Mouse (Mus musculus): Measurements from ENCODE around the gene Bri3bp. TPM values are rescaled to one million over a fixed set of nuclear protein-coding genes. Genes with fewer than 3 reads are reported as not detected.
A peak's percentile ranks its signal among the peaks of the same experiment; 100 is the strongest.
"Not testable (repeated sequence)": the region's sequence is repeated elsewhere in the genome, so short reads cannot be mapped to it uniquely, and the experiment has no call there.

The Bri3bp gene
- polyA plus RNA-seq, 1 experiment from 2014 or later: 44.1 TPM

- ATAC-seq (replicated peaks; ENCODE audit: low FRiP score) (no peak), DNase-seq (ENCODE audit: low spot score) (no peak)
- Histone ChIP-seq H3K27me3 (ENCODE audit: control insufficient read depth, insufficient read depth, low read length) (no peaks in the 10 kb centered on the region), H3K9me3 (ENCODE audit: control insufficient read depth, low read length) (no peaks in the 10 kb centered on the region), H3K4me2 (ENCODE audit: low read depth, low read length, severe bottlenecking) (no peak overlapping the region), H3K9ac (ENCODE audit: low read length) (no peak overlapping the region), H3K4me3 (ENCODE audit: low read depth, low read length) (no peak overlapping the region), H3K4me1 (replicated peaks; ENCODE audit: control insufficient read depth, insufficient read depth, low read length) (no peaks in the 10 kb centered on the region), H3K27ac (ENCODE audit: low read depth, low read length) (no peak overlapping the region), H3K36me3 (ENCODE audit: control insufficient read depth, insufficient read depth, low read length) (peaks cover 2% of the 10 kb centered on the region; the same call in 1 of the 2 replicates)
- WGBS: 82% methylated on average over 4 of the region's 4 CpGs
These were observed 46.7 kb downstream of the Bri3bp start for GRCm38 (mm10) chr5:125488116-125488455.

GRCm38 (mm10) chr5:125488953-125489352 is 47.6 kb downstream of the Bri3bp start:
- DNase-seq (ENCODE audit: low spot score); H3K4me2 ChIP-seq (ENCODE audit: low read depth, low read length, severe bottlenecking); H3K4me1 ChIP-seq (replicated peaks; ENCODE audit: control insufficient read depth, insufficient read depth, low read length); H3K9ac ChIP-seq (ENCODE audit: low read length); H3K4me3 ChIP-seq (ENCODE audit: low read depth, low read length); ATAC-seq (replicated peaks; ENCODE audit: low FRiP score); H3K27me3 ChIP-seq (ENCODE audit: control insufficient read depth, insufficient read depth, low read length); H3K27ac ChIP-seq (ENCODE audit: low read depth, low read length); H3K9me3 ChIP-seq (ENCODE audit: control insufficient read depth, low read length); H3K36me3 ChIP-seq (ENCODE audit: control insufficient read depth, insufficient read depth, low read length): not testable (repeated sequence)
- 94% methylated on average over 5 of the region's 5 CpGs for WGBS

- DNase-seq (ENCODE audit: low spot score) (no peak), ATAC-seq (replicated peaks; ENCODE audit: low FRiP score) (no peak)
- Histone ChIP-seq H3K27ac (ENCODE audit: low read depth, low read length) (no peak overlapping the region), H3K9me3 (ENCODE audit: control insufficient read depth, low read length) (no peaks in the 10 kb centered on the region), H3K27me3 (ENCODE audit: control insufficient read depth, insufficient read depth, low read length) (no peaks in the 10 kb centered on the region), H3K36me3 (ENCODE audit: control insufficient read depth, insufficient read depth, low read length) (peaks cover 2% of the 10 kb centered on the region; the same call in 1 of the 2 replicates), H3K4me3 (ENCODE audit: low read depth, low read length) (no peak overlapping the region), H3K4me1 (replicated peaks; ENCODE audit: control insufficient read depth, insufficient read depth, low read length) (no peaks in the 10 kb centered on the region), H3K4me2 (ENCODE audit: low read depth, low read length, severe bottlenecking) (no peak overlapping the region), H3K9ac (ENCODE audit: low read length) (no peak overlapping the region)
- 90% methylated on average over 10 of the region's 10 CpGs for WGBS
These were observed 49.7 kb downstream of the Bri3bp start for GRCm38 (mm10) chr5:125491107-125491506.

GRCm38 (mm10) chr5:125492379-125493092 is 51.2 kb downstream of the Bri3bp start:
- no peak overlapping the region for H3K27ac ChIP-seq (ENCODE audit: low read depth, low read length)
- peaks cover 2% of the 10 kb centered on the region; the same call in 1 of the 2 replicates for H3K36me3 ChIP-seq (ENCODE audit: control insufficient read depth, insufficient read depth, low read length)
- no peaks in the 10 kb centered on the region for H3K4me1 ChIP-seq (replicated peaks; ENCODE audit: control insufficient read depth, insufficient read depth, low read length)
- no peaks in the 10 kb centered on the region for H3K9me3 ChIP-seq (ENCODE audit: control insufficient read depth, low read length)
- 63% methylated on average over 17 of the region's 17 CpGs for WGBS
- H3K4me2 ChIP-seq (ENCODE audit: low read depth, low read length, severe bottlenecking): no peak overlapping the region
- no peak overlapping the region for H3K4me3 ChIP-seq (ENCODE audit: low read depth, low read length)
- H3K9ac ChIP-seq (ENCODE audit: low read length): no peak overlapping the region
- ATAC-seq (replicated peaks; ENCODE audit: low FRiP score) (no peak), DNase-seq (ENCODE audit: low spot score) (no peak)
- no peaks in the 10 kb centered on the region for H3K27me3 ChIP-seq (ENCODE audit: control insufficient read depth, insufficient read depth, low read length)

- ATAC-seq (replicated peaks; ENCODE audit: low FRiP score) (no peak), DNase-seq (ENCODE audit: low spot score) (no peak)
- no peak overlapping the region for H3K27ac ChIP-seq (ENCODE audit: low read depth, low read length)
- H3K4me3 ChIP-seq (ENCODE audit: low read depth, low read length): no peak overlapping the region
- no peak overlapping the region for H3K9ac ChIP-seq (ENCODE audit: low read length)
- H3K4me2 ChIP-seq (ENCODE audit: low read depth, low read length, severe bottlenecking): no peak overlapping the region
- no peaks in the 10 kb centered on the region for H3K9me3 ChIP-seq (ENCODE audit: control insufficient read depth, low read length)
- no peaks in the 10 kb centered on the region for H3K4me1 ChIP-seq (replicated peaks; ENCODE audit: control insufficient read depth, insufficient read depth, low read length)
- 60% methylated on average over 5 of the region's 5 CpGs for WGBS
- peaks cover 2% of the 10 kb centered on the region; the same call in 1 of the 2 replicates for H3K36me3 ChIP-seq (ENCODE audit: control insufficient read depth, insufficient read depth, low read length)
- no peaks in the 10 kb centered on the region for H3K27me3 ChIP-seq (ENCODE audit: control insufficient read depth, insufficient read depth, low read length)
These were observed 51.7 kb downstream of the Bri3bp start for GRCm38 (mm10) chr5:125493093-125493423.

GRCm38 (mm10) chr5:125495655-125496054 is 54.3 kb downstream of the Bri3bp start:
- H3K4me2 ChIP-seq (ENCODE audit: low read depth, low read length, severe bottlenecking): no peak overlapping the region
- 93% methylated on average over 10 of the region's 10 CpGs for WGBS
- H3K9ac ChIP-seq (ENCODE audit: low read length): no peak overlapping the region
- peaks cover 2% of the 10 kb centered on the region; the same call in 1 of the 2 replicates for H3K36me3 ChIP-seq (ENCODE audit: control insufficient read depth, insufficient read depth, low read length)
- no peaks in the 10 kb centered on the region for H3K27me3 ChIP-seq (ENCODE audit: control insufficient read depth, insufficient read depth, low read length)
- DNase-seq (ENCODE audit: low spot score): no peak
- H3K9me3 ChIP-seq (ENCODE audit: control insufficient read depth, low read length): no peaks in the 10 kb centered on the region
- no peak for ATAC-seq (replicated peaks; ENCODE audit: low FRiP score)
- H3K4me3 ChIP-seq (ENCODE audit: low read depth, low read length): no peak overlapping the region
- H3K4me1 ChIP-seq (replicated peaks; ENCODE audit: control insufficient read depth, insufficient read depth, low read length): no peaks in the 10 kb centered on the region
- no peak overlapping the region for H3K27ac ChIP-seq (ENCODE audit: low read depth, low read length)

GRCm38 (mm10) chr5:125497821-125498600 is 56.6 kb downstream of the Bri3bp start:
- Histone ChIP-seq H3K27me3 (ENCODE audit: control insufficient read depth, insufficient read depth, low read length) (no peaks in the 10 kb centered on the region), H3K27ac (ENCODE audit: low read depth, low read length) (no peak overlapping the region), H3K36me3 (ENCODE audit: control insufficient read depth, insufficient read depth, low read length) (peaks cover 2% of the 10 kb centered on the region; the same call in 1 of the 2 replicates), H3K9ac (ENCODE audit: low read length) (no peak overlapping the region), H3K4me3 (ENCODE audit: low read depth, low read length) (no peak overlapping the region), H3K4me2 (ENCODE audit: low read depth, low read length, severe bottlenecking) (no peak overlapping the region), H3K9me3 (ENCODE audit: control insufficient read depth, low read length) (no peaks in the 10 kb centered on the region), H3K4me1 (replicated peaks; ENCODE audit: control insufficient read depth, insufficient read depth, low read length) (no peaks in the 10 kb centered on the region)
- DNase-seq (ENCODE audit: low spot score): peak; percentile 81
- 67% methylated on average over 12 of the region's 12 CpGs for WGBS
- ATAC-seq (replicated peaks; ENCODE audit: low FRiP score): peak; percentile 64; the same call in 1 of the 2 replicates

GRCm38 (mm10) chr5:125501505-125501904 is 60.1 kb downstream of the Bri3bp start:
- no peaks in the 10 kb centered on the region for H3K27me3 ChIP-seq (ENCODE audit: control insufficient read depth, insufficient read depth, low read length)
- H3K36me3 ChIP-seq (ENCODE audit: control insufficient read depth, insufficient read depth, low read length): no peaks in the 10 kb centered on the region; the same call in 1 of the 2 replicates
- H3K4me3 ChIP-seq (ENCODE audit: low read depth, low read length): no peak overlapping the region
- no peaks in the 10 kb centered on the region for H3K4me1 ChIP-seq (replicated peaks; ENCODE audit: control insufficient read depth, insufficient read depth, low read length)
- no peak overlapping the region for H3K9ac ChIP-seq (ENCODE audit: low read length)
- no peaks in the 10 kb centered on the region for H3K9me3 ChIP-seq (ENCODE audit: control insufficient read depth, low read length)
- H3K4me2 ChIP-seq (ENCODE audit: low read depth, low read length, severe bottlenecking): no peak overlapping the region
- DNase-seq (ENCODE audit: low spot score): no peak
- no peak for ATAC-seq (replicated peaks; ENCODE audit: low FRiP score)
- 93% methylated on average over 6 of the region's 6 CpGs for WGBS
- no peak overlapping the region for H3K27ac ChIP-seq (ENCODE audit: low read depth, low read length)

All from forebrain, embryonic 11.5 days (tissue).